Mouse (Mus musculus) macrophage (primary cell): ENCODE data around the gene Sc5d. TPM values are rescaled to one million over a fixed set of nuclear protein-coding genes. Genes with fewer than 3 reads are reported as not detected.

ENCODE experiments used
- H3K27ac ChIP-seq: fragments of 350-480 bp; formaldehyde crosslinking; 2 replicates; pipeline ENCODE4 v1.9.0; 2021
- H3K36me3 ChIP-seq: fragments of 350-480 bp; formaldehyde crosslinking; 2 replicates; pipeline ENCODE4 v1.9.0; 2021; ENCODE audit errors: inconsistent target
- H3K4me3 ChIP-seq: fragments of 350-480 bp; formaldehyde crosslinking; 2 replicates; pipeline ENCODE4 v1.9.0; 2021; ENCODE audit errors: inconsistent target
- H3K79me2 ChIP-seq: fragments of 350-480 bp; formaldehyde crosslinking; 2 replicates; pipeline ENCODE4 v1.9.0; 2021; ENCODE audit errors: inconsistent target
- WGBS: methylation state at CpG from one replicate; pipeline ENCODE4 v1.1.7; 2026; ENCODE audit warnings: inconsistent platforms; ENCODE audit not compliant: missing documents; 5-methylcytosine and 5-hydroxymethylcytosine counted together
- polyA plus RNA-seq: library from polyadenylated mRNA; stranded (reverse); fragments of 250-400 nt; gene quantifications from 3 replicates; pipeline ENCODE4 v1.2.4, GENCODE M21; 2018; ENCODE audit warnings: inconsistent platforms

The Sc5d gene
- polyA plus RNA-seq, 1 experiment from 2014 or later = 61.7 TPM

- no peaks in the 10 kb centered on the region for H3K79me2 ChIP-seq
- WGBS = 88% methylated on average over 3 of the region's 3 CpGs
- no peak overlapping the region for H3K27ac ChIP-seq
Observed at GRCm38 (mm10) chr9:42273174-42273573, 9.1 kb upstream of the Sc5d start.

GRCm38 (mm10) chr9:42272690-42273089 is 8.6 kb upstream of the Sc5d start:
- Histone ChIP-seq H3K4me3 (no peak overlapping the region), H3K79me2 (no peaks in the 10 kb centered on the region), H3K36me3 (no peaks in the 10 kb centered on the region), H3K27ac (no peak overlapping the region)
- 50% methylated on average over 4 of the region's 4 CpGs for WGBS

More at GRCm38 (mm10) chr9:42273174-42273573, 9.1 kb upstream of the Sc5d start:
- H3K4me3 ChIP-seq = no peak overlapping the region
- H3K36me3 ChIP-seq = no peaks in the 10 kb centered on the region

GRCm38 (mm10) chr9:42271456-42271855 is 7.4 kb upstream of the Sc5d start:
- Histone ChIP-seq H3K4me3 (no peak overlapping the region), H3K36me3 (no peaks in the 10 kb centered on the region), H3K27ac (no peak overlapping the region), H3K79me2 (no peaks in the 10 kb centered on the region)
- 82% methylated on average over 5 of the region's 5 CpGs for WGBS

- Histone ChIP-seq H3K27ac (no peak overlapping the region), H3K4me3 (no peak overlapping the region), H3K36me3 (no peaks in the 10 kb centered on the region), H3K79me2 (no peaks in the 10 kb centered on the region)
- 100% methylated on average over 3 of the region's 3 CpGs for WGBS
Observed at GRCm38 (mm10) chr9:42270617-42271016, 6.6 kb upstream of the Sc5d start.

GRCm38 (mm10) chr9:42270081-42270480 is 6.0 kb upstream of the Sc5d start:
- WGBS = 100% methylated on average over 5 of the region's 5 CpGs
- Histone ChIP-seq H3K36me3 (no peaks in the 10 kb centered on the region), H3K4me3 (no peak overlapping the region), H3K79me2 (no peaks in the 10 kb centered on the region), H3K27ac (no peak overlapping the region)

GRCm38 (mm10) chr9:42268371-42268770 is 4.3 kb upstream of the Sc5d start:
- Histone ChIP-seq H3K4me3 (no peak overlapping the region), H3K27ac (no peak overlapping the region), H3K79me2 (peaks cover 5% of the 10 kb centered on the region), H3K36me3 (no peaks in the 10 kb centered on the region)
- WGBS = 92% methylated on average over 5 of the region's 5 CpGs

GRCm38 (mm10) chr9:42265309-42265708 is 1.3 kb upstream of the Sc5d start:
- no peak overlapping the region for H3K27ac ChIP-seq
- 97% methylated on average over 4 of the region's 4 CpGs for WGBS
- no peak overlapping the region for H3K4me3 ChIP-seq
- no peaks in the 10 kb centered on the region for H3K36me3 ChIP-seq
- H3K79me2 ChIP-seq = peaks cover 35% of the 10 kb centered on the region

GRCm38 (mm10) chr9:42263709-42264111 is 346 bp downstream of the Sc5d start:
- Histone ChIP-seq H3K27ac (peak overlapping the region; percentile 62), H3K79me2 (peaks cover 41% of the 10 kb centered on the region), H3K4me3 (peak overlapping the region; percentile 85), H3K36me3 (peaks cover 10% of the 10 kb centered on the region)
- WGBS = 0% methylated on average over 13 of the region's 18 CpGs

GRCm38 (mm10) chr9:42260481-42260880 is 3.6 kb downstream of the Sc5d start:
- WGBS = 92% methylated on average over 5 of the region's 5 CpGs
- H3K79me2 ChIP-seq = peaks cover 41% of the 10 kb centered on the region
- peaks cover 41% of the 10 kb centered on the region for H3K36me3 ChIP-seq
- no peak overlapping the region for H3K27ac ChIP-seq
- no peak overlapping the region for H3K4me3 ChIP-seq

GRCm38 (mm10) chr9:42249112-42249511 is 14.9 kb downstream of the Sc5d start:
- Histone ChIP-seq H3K4me3 (no peak overlapping the region), H3K27ac (no peak overlapping the region), H3K79me2 (no peaks in the 10 kb centered on the region), H3K36me3 (no peaks in the 10 kb centered on the region)
- WGBS = 71% methylated on average over 6 of the region's 6 CpGs

GRCm38 (mm10) chr9:42246688-42247087 is 17.4 kb downstream of the Sc5d start:
- Histone ChIP-seq H3K79me2 (no peaks in the 10 kb centered on the region), H3K4me3 (no peak overlapping the region), H3K36me3 (no peaks in the 10 kb centered on the region), H3K27ac (no peak overlapping the region)
- 56% methylated on average over 5 of the region's 6 CpGs for WGBS

GRCm38 (mm10) chr9:42244173-42244572 is 19.9 kb downstream of the Sc5d start:
- no peak overlapping the region for H3K4me3 ChIP-seq
- H3K36me3 ChIP-seq = no peaks in the 10 kb centered on the region
- H3K27ac ChIP-seq = no peak overlapping the region
- WGBS = 89% methylated on average over 5 of the region's 5 CpGs
- H3K79me2 ChIP-seq = no peaks in the 10 kb centered on the region

- no peaks in the 10 kb centered on the region for H3K79me2 ChIP-seq
- no peaks in the 10 kb centered on the region for H3K36me3 ChIP-seq
- 88% methylated on average over 3 of the region's 3 CpGs for WGBS
- H3K27ac ChIP-seq = no peak overlapping the region
- H3K4me3 ChIP-seq = no peak overlapping the region
Observed at GRCm38 (mm10) chr9:42241021-42241420, 23.0 kb downstream of the Sc5d start.

GRCm38 (mm10) chr9:42240583-42240992 is 23.5 kb downstream of the Sc5d start:
- Histone ChIP-seq H3K4me3 (no peak overlapping the region), H3K36me3 (no peaks in the 10 kb centered on the region), H3K79me2 (no peaks in the 10 kb centered on the region), H3K27ac (no peak overlapping the region)
- WGBS = 26% methylated on average over 11 of the region's 11 CpGs

- WGBS = 41% methylated on average over 4 of the region's 4 CpGs
- H3K79me2 ChIP-seq = no peaks in the 10 kb centered on the region
- no peaks in the 10 kb centered on the region for H3K36me3 ChIP-seq
- no peak overlapping the region for H3K27ac ChIP-seq
- no peak overlapping the region for H3K4me3 ChIP-seq
Observed at GRCm38 (mm10) chr9:42238827-42239226, 25.2 kb downstream of the Sc5d start.

GRCm38 (mm10) chr9:42231116-42231515 is 32.9 kb downstream of the Sc5d start:
- 83% methylated on average over 5 of the region's 5 CpGs for WGBS
- H3K27ac ChIP-seq = no peak overlapping the region
- H3K79me2 ChIP-seq = no peaks in the 10 kb centered on the region
- no peaks in the 10 kb centered on the region for H3K36me3 ChIP-seq
- no peak overlapping the region for H3K4me3 ChIP-seq
